15 mouse cellular contexts compared by ENCODE assay signal in the genomic region with DNA sequence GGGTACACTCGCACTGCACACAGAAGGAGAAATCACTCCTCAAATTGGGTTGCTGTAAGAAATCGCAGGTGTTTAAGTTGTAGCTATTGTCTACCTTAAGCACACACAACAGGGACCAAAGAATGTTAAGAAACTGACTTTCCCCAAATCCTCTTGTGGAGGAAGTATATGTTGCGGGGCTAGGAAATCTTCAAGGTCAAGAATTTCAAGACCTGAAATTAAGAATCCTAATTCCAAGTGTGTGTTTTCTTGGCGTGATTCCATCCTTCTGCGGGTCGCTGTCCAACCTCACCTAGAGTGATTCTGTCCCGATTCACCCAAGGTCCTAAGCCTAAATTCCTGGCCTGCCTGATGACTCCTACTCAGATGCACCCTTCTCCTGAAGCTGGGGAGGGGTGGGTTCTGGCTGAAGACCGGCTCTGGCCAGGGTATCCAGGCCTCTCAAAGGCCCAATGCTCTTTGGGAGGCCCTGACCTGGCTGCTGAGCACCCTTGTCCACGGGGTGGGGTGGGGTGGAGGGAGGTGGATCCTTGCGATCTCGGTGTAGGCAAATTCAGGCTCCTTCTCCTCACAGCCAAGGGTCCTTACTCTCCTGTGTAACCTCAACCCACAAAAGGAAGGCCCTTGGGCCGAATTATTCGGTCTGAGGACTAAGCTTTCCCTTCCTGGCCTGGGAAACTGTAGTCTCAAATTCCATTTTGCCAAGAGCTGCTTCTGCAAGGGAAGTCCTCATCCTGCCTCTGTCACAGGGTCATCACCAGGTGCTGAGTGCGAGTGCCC. TPM values are rescaled to one million over a fixed set of nuclear protein-coding genes. Genes with fewer than 3 reads are reported as not detected.
DNase-seq lines count a peak whose midpoint lies in the region; ATAC-seq and TF ChIP-seq lines count a peak whose summit lies in the region.
"Had no signal": no experiment of that assay in that cellular context is flagged by ENCODE, and none has a peak within 500 bp of the region (broad histone marks: within the 10 kb centered on the region; RNA-seq: fewer than 3 reads in every experiment).

No protein-coding gene starts in this region.

- peaks cover 57% of the 10 kb centered on the region for H3K27me3 ChIP-seq in heart, embryonic 15.5 days
- peaks cover 8% of the 10 kb centered on the region; the same call in 1 of the 2 replicates for H3K27me3 ChIP-seq in forebrain, embryonic 16.5 days (replicated peaks; ENCODE audit: control insufficient read depth, insufficient read depth, low read length)
- peaks cover 21% of the 10 kb centered on the region; the same call in 1 of the 2 replicates for H3K27me3 ChIP-seq in midbrain, embryonic 12.5 days

- no peaks in the 10 kb centered on the region for H3K9me3 ChIP-seq in heart, embryonic 15.5 days (replicated peaks)
- no peaks in the 10 kb centered on the region for H3K9me3 ChIP-seq in forebrain, embryonic 16.5 days (ENCODE audit: control insufficient read depth, low read length)
- no peaks in the 10 kb centered on the region for H3K9me3 ChIP-seq in midbrain, embryonic 12.5 days
- H3K9me3 ChIP-seq: G1E; kidney, embryonic 15.5 days had no signal

- intact Hi-C loops in gastrocnemius, postnatal 36 days (cut with DNase I) = no loop called here

- no peak for TF ChIP-seq CTCF in cortical plate, adult 2 months (IDR thresholded peaks at IDR 0.05; ENCODE audit: extremely low read depth, insufficient read depth, low read length)

- no peak overlapping the region for H3K4me3 ChIP-seq in heart, embryonic 15.5 days
- no peak overlapping the region; the same call in 1 of the 2 replicates for H3K4me3 ChIP-seq in cortical plate, adult 2 months (ENCODE audit: insufficient read depth, low read length)
- H3K4me3 ChIP-seq in forebrain, embryonic 16.5 days (replicated peaks; ENCODE audit: low read length) = no peak overlapping the region
- no peak overlapping the region for H3K4me3 ChIP-seq in midbrain, embryonic 12.5 days

- peaks cover 13% of the 10 kb centered on the region for H3K4me1 ChIP-seq in heart, embryonic 15.5 days (replicated peaks)
- H3K4me1 ChIP-seq in cortical plate, adult 2 months (ENCODE audit: control insufficient read depth, insufficient read depth, low read length) = peaks cover 5% of the 10 kb centered on the region; the same call in 1 of the 2 replicates
- peaks cover 24% of the 10 kb centered on the region for H3K4me1 ChIP-seq in forebrain, embryonic 16.5 days (replicated peaks; ENCODE audit: control insufficient read depth, insufficient read depth, low read length)
- peaks cover 60% of the 10 kb centered on the region for H3K4me1 ChIP-seq in midbrain, embryonic 12.5 days

- no peak overlapping the region for H3K9ac ChIP-seq in heart, embryonic 15.5 days
- peak overlapping the region; percentile 26; the same call in 1 of the 2 replicates for H3K9ac ChIP-seq in forebrain, embryonic 16.5 days (replicated peaks; ENCODE audit: low read depth, low read length)
- H3K9ac ChIP-seq in midbrain, embryonic 12.5 days (replicated peaks) = no peak overlapping the region

- 34% methylated on average over 14 of the region's 14 CpGs for WGBS in heart, embryonic 15.5 days
- WGBS in forebrain, embryonic 16.5 days = 22% methylated on average over 14 of the region's 14 CpGs
- WGBS in midbrain, embryonic 12.5 days = 27% methylated on average over 14 of the region's 14 CpGs

- H3K27ac ChIP-seq in heart, embryonic 15.5 days = no peak overlapping the region
- H3K27ac ChIP-seq in cortical plate, adult 2 months (ENCODE audit: insufficient read depth, low read length) = peak overlapping the region; percentile 53
- peak overlapping the region; percentile 45; the same call in 1 of the 2 replicates for H3K27ac ChIP-seq in forebrain, embryonic 16.5 days (ENCODE audit: low read length)
- H3K27ac ChIP-seq in midbrain, embryonic 12.5 days (replicated peaks) = no peak overlapping the region
- H3K27ac ChIP-seq: kidney, embryonic 15.5 days had no signal

- no peak for DNase-seq in heart, postnatal 4 days
- DNase-seq in spleen, postnatal 10 days (ENCODE audit: low spot score in 2 of 2) = no peak
- DNase-seq in gastrocnemius, postnatal 36 days = no peak
- no peak for DNase-seq in adrenal gland, adult 8-10 months
- DNase-seq: B cell, adult 2 months; cerebellum, postnatal 36 days; heart, postnatal 36 days; thymus, postnatal 36 days had no signal

- no peak for TF ChIP-seq POLR2A in cortical plate, adult 2 months (IDR thresholded peaks at IDR 0.05; ENCODE audit: extremely low read depth, insufficient read depth, low read length)

- H3K36me3 ChIP-seq in heart, embryonic 15.5 days = no peaks in the 10 kb centered on the region
- H3K36me3 ChIP-seq in forebrain, embryonic 16.5 days (ENCODE audit: control insufficient read depth, insufficient read depth) = no peaks in the 10 kb centered on the region
- H3K36me3 ChIP-seq in midbrain, embryonic 12.5 days = no peaks in the 10 kb centered on the region
- H3K36me3 ChIP-seq: G1E; kidney, embryonic 15.5 days had no signal

- no peak for ATAC-seq in heart, embryonic 15.5 days (replicated peaks; ENCODE audit: insufficient number of reproducible peaks, insufficient read depth, low FRiP score, low read depth)
- ATAC-seq in forebrain, embryonic 16.5 days = no peak
- no peak for ATAC-seq in midbrain, embryonic 12.5 days (ENCODE audit: low FRiP score, low read depth)
- ATAC-seq: lung, postnatal 0 days had no signal

- H3K4me2 ChIP-seq in heart, embryonic 15.5 days = peak overlapping the region; percentile 73; the same call in 1 of the 2 replicates
- peak overlapping the region; percentile 75 for H3K4me2 ChIP-seq in forebrain, embryonic 16.5 days (ENCODE audit: low read length)
- H3K4me2 ChIP-seq in midbrain, embryonic 12.5 days (replicated peaks) = 0 out of 2 replicates have a peak overlapping the region, but pooled peaks have one; percentile 2

RNA-seq across cellular contexts. Expression of a gene that starts 11.9 kb away (rescaled TPM):
- polyA plus RNA-seq in heart, embryonic 15.5 days (2015; fragmentation: Nextera tagmentation; extraction: Ambion mirVana) = 3.2 and 4.5 TPM in 2 replicates
- 1 to 10 TPM; 4.6 to 4.8 TPM for total RNA-seq in heart, postnatal 4 days (2021)
- polyA plus RNA-seq in cortical plate, adult 2 months (2012; rRNA removed) = 158 and 169 TPM in 2 replicates
- polyA plus RNA-seq in forebrain, embryonic 16.5 days (2015; fragmentation: Nextera tagmentation; extraction: Ambion mirVana) = 70.2 and 71.1 TPM in 2 replicates
- polyA plus RNA-seq in midbrain, embryonic 12.5 days (2016; fragmentation: Nextera tagmentation; extraction: Ambion mirVana) = 62.3 and 84.1 TPM in 2 replicates
- total RNA-seq in gastrocnemius, postnatal 36 days (2021) = under 1 TPM; 0.31 to 0.69 TPM
- 10 to 100 TPM; 19.1 to 26.2 (median 21.7) TPM for total RNA-seq in adrenal gland, adult 8-10 months (2022)

Comparison
In these comparisons a context has a peak if more than half of its experiments do, and no peak if none do; other contexts are left out.
1. H3K27ac ChIP-seq: peak in cortical plate, adult 2 months (single experiment) and forebrain, embryonic 16.5 days (single experiment); none in heart, embryonic 15.5 days (single experiment) and midbrain, embryonic 12.5 days (single experiment).
2. H3K4me2 ChIP-seq: peak in every context shown above with its lines; median percentile 75 in forebrain, embryonic 16.5 days; 73 in heart, embryonic 15.5 days; 2 in midbrain, embryonic 12.5 days.
3. RNA of a gene that starts 11.9 kb away (polyA plus RNA-seq): 158 to 169 TPM in cortical plate, adult 2 months, 70.2 to 71.1 TPM in forebrain, embryonic 16.5 days and 62.3 to 84.1 TPM in midbrain, embryonic 12.5 days; 3.2 to 4.5 TPM in heart, embryonic 15.5 days; every median in the first group is over 10 times any median in the second.